Comparison of ENCODE assay signal across 12 mouse cellular contexts in genomic region chr2:90525807-90526206, GRCm38 (mm10). TPM values are rescaled to one million over a fixed set of nuclear protein-coding genes. Genes with fewer than 3 reads are reported as not detected.
DNase-seq lines count a peak whose midpoint lies in the region; ATAC-seq and TF ChIP-seq lines count a peak whose summit lies in the region.
"Had no signal": no experiment of that assay in that cellular context is flagged by ENCODE, and none has a peak within 500 bp of the region (broad histone marks: within the 10 kb centered on the region; RNA-seq: fewer than 3 reads in every experiment).

No protein-coding gene starts in this region.

- no peak for ATAC-seq in forebrain, postnatal 0 days
- ATAC-seq in forebrain, embryonic 16.5 days, result no peak
- ATAC-seq in liver, embryonic 15.5 days (ENCODE audit: insufficient read depth), result 0 out of 2 replicates have a peak, but pooled peaks have one; percentile 49
- ATAC-seq in liver, postnatal 0 days, result no peak
- ATAC-seq in embryonic facial prominence, embryonic 14.5 days (ENCODE audit: low read depth), result no peak
- ATAC-seq in midbrain, postnatal 0 days (ENCODE audit: low FRiP score), result no peak

- H3K4me3 ChIP-seq in forebrain, postnatal 0 days (ENCODE audit: low read depth, low read length), result no peak overlapping the region
- no peak overlapping the region for H3K4me3 ChIP-seq in forebrain, embryonic 16.5 days (replicated peaks; ENCODE audit: low read length)
- H3K4me3 ChIP-seq in liver, embryonic 15.5 days (replicated peaks), result no peak overlapping the region
- no peak overlapping the region for H3K4me3 ChIP-seq in liver, postnatal 0 days (ENCODE audit: low read depth, low read length)
- no peak overlapping the region for H3K4me3 ChIP-seq in embryonic facial prominence, embryonic 14.5 days (ENCODE audit: low read depth, low read length)
- no peak overlapping the region for H3K4me3 ChIP-seq in midbrain, postnatal 0 days (ENCODE audit: low read depth, low read length)
- H3K4me3 ChIP-seq: myocyte had no signal

- H3K4me1 ChIP-seq in forebrain, postnatal 0 days (ENCODE audit: insufficient read depth), result no peaks in the 10 kb centered on the region
- peaks cover 15% of the 10 kb centered on the region for H3K4me1 ChIP-seq in forebrain, embryonic 16.5 days (replicated peaks; ENCODE audit: control insufficient read depth, insufficient read depth, low read length)
- H3K4me1 ChIP-seq in liver, embryonic 15.5 days (replicated peaks), result peaks cover 42% of the 10 kb centered on the region
- peaks cover 35% of the 10 kb centered on the region for H3K4me1 ChIP-seq in liver, postnatal 0 days (ENCODE audit: insufficient read depth)
- peaks cover 14% of the 10 kb centered on the region for H3K4me1 ChIP-seq in embryonic facial prominence, embryonic 14.5 days (ENCODE audit: control insufficient read depth, insufficient read depth, low read length)
- H3K4me1 ChIP-seq in midbrain, postnatal 0 days (ENCODE audit: insufficient read depth, low read length), result peaks cover 4% of the 10 kb centered on the region; the same call in 1 of the 2 replicates

- H3K36me3 ChIP-seq in forebrain, postnatal 0 days (ENCODE audit: insufficient read depth), result no peaks in the 10 kb centered on the region
- H3K36me3 ChIP-seq in forebrain, embryonic 16.5 days (ENCODE audit: control insufficient read depth, insufficient read depth), result no peaks in the 10 kb centered on the region
- H3K36me3 ChIP-seq in liver, embryonic 15.5 days (replicated peaks), result no peaks in the 10 kb centered on the region
- H3K36me3 ChIP-seq in liver, postnatal 0 days (replicated peaks; ENCODE audit: insufficient read depth, low read length), result no peaks in the 10 kb centered on the region
- H3K36me3 ChIP-seq in embryonic facial prominence, embryonic 14.5 days (ENCODE audit: control insufficient read depth, insufficient read depth, low read length), result no peaks in the 10 kb centered on the region
- H3K36me3 ChIP-seq in midbrain, postnatal 0 days (ENCODE audit: insufficient read depth, low read length), result no peaks in the 10 kb centered on the region

- WGBS in forebrain, postnatal 0 days, result 62% methylated on average over 14 of the region's 14 CpGs
- 78% methylated on average over 14 of the region's 14 CpGs for WGBS in forebrain, embryonic 16.5 days
- WGBS in liver, embryonic 15.5 days (ENCODE audit: insufficient replicate concordance), result 58% methylated on average over 14 of the region's 14 CpGs
- WGBS in liver, postnatal 0 days (ENCODE audit: insufficient replicate concordance), result 77% methylated on average over 14 of the region's 14 CpGs
- WGBS in embryonic facial prominence, embryonic 14.5 days, result 82% methylated on average over 14 of the region's 14 CpGs
- WGBS in midbrain, postnatal 0 days, result 79% methylated on average over 14 of the region's 14 CpGs

- no peak for TF ChIP-seq EP300 in liver, postnatal 0 days (IDR thresholded peaks at IDR 0.05; ENCODE audit: low read depth)

- H3K27ac ChIP-seq in forebrain, postnatal 0 days (ENCODE audit: low read depth, low read length), result peak overlapping the region; percentile 58; the same call in 1 of the 2 replicates
- no peak overlapping the region for H3K27ac ChIP-seq in forebrain, embryonic 16.5 days (ENCODE audit: low read length)
- H3K27ac ChIP-seq in liver, embryonic 15.5 days (replicated peaks), result no peak overlapping the region
- no peak overlapping the region for H3K27ac ChIP-seq in liver, postnatal 0 days (ENCODE audit: low read depth)
- peak overlapping the region; percentile 80 for H3K27ac ChIP-seq in embryonic facial prominence, embryonic 14.5 days (replicated peaks; ENCODE audit: low read depth, low read length)
- H3K27ac ChIP-seq in midbrain, postnatal 0 days (ENCODE audit: low read depth, low read length), result peak overlapping the region; percentile 65

- no peak for TF ChIP-seq CTCF in forebrain, postnatal 0 days (IDR thresholded peaks at IDR 0.05; ENCODE audit: low read depth)
- no peak for TF ChIP-seq CTCF in liver, postnatal 0 days (IDR thresholded peaks at IDR 0.05; ENCODE audit: low read depth)
- TF ChIP-seq CTCF in midbrain, postnatal 0 days (IDR thresholded peaks at IDR 0.05), result no peak

- DNase-seq in forebrain, postnatal 0 days, result peak; percentile 22
- DNase-seq in liver, postnatal 0 days, result no peak
- DNase-seq in embryonic facial prominence, embryonic 14.5 days (ENCODE audit: low spot score), result no peak
- DNase-seq in midbrain, postnatal 0 days (ENCODE audit: low spot score), result no peak
- no peak for DNase-seq in T-cell, adult 2 months (ENCODE audit: low spot score)
- no peak for DNase-seq in gastrocnemius, adult 18-20 months (ENCODE audit: low spot score)
- DNase-seq: cerebellum, adult 9-10 months; heart, postnatal 4 days; thymus, adult 18-20 months had no signal

- H3K9me3 ChIP-seq in forebrain, postnatal 0 days (ENCODE audit: low read length), result no peaks in the 10 kb centered on the region
- H3K9me3 ChIP-seq in forebrain, embryonic 16.5 days (ENCODE audit: control insufficient read depth, low read length), result no peaks in the 10 kb centered on the region
- no peaks in the 10 kb centered on the region for H3K9me3 ChIP-seq in liver, embryonic 15.5 days (replicated peaks)
- H3K9me3 ChIP-seq in liver, postnatal 0 days (ENCODE audit: low read length), result no peaks in the 10 kb centered on the region
- H3K9me3 ChIP-seq in embryonic facial prominence, embryonic 14.5 days (ENCODE audit: control insufficient read depth, low read length), result no peaks in the 10 kb centered on the region
- H3K9me3 ChIP-seq in midbrain, postnatal 0 days (ENCODE audit: low read length), result no peaks in the 10 kb centered on the region

- H3K9ac ChIP-seq in forebrain, postnatal 0 days, result no peak overlapping the region
- H3K9ac ChIP-seq in forebrain, embryonic 16.5 days (replicated peaks; ENCODE audit: low read depth, low read length), result no peak overlapping the region
- H3K9ac ChIP-seq in liver, embryonic 15.5 days, result no peak overlapping the region
- H3K9ac ChIP-seq in liver, postnatal 0 days (replicated peaks), result no peak overlapping the region
- H3K9ac ChIP-seq in embryonic facial prominence, embryonic 14.5 days (ENCODE audit: low read depth, low read length), result no peak overlapping the region
- no peak overlapping the region for H3K9ac ChIP-seq in midbrain, postnatal 0 days (replicated peaks; ENCODE audit: low read length, poor library complexity, severe bottlenecking)

- no peak overlapping the region for H3K4me2 ChIP-seq in forebrain, postnatal 0 days (ENCODE audit: low read depth)
- H3K4me2 ChIP-seq in forebrain, embryonic 16.5 days (ENCODE audit: low read length), result no peak overlapping the region
- peak overlapping the region; percentile 25; the same call in 1 of the 2 replicates for H3K4me2 ChIP-seq in liver, embryonic 15.5 days
- no peak overlapping the region for H3K4me2 ChIP-seq in liver, postnatal 0 days (ENCODE audit: low read depth, low read length)
- H3K4me2 ChIP-seq in embryonic facial prominence, embryonic 14.5 days (ENCODE audit: low read depth, low read length), result no peak overlapping the region
- no peak overlapping the region for H3K4me2 ChIP-seq in midbrain, postnatal 0 days (ENCODE audit: low read depth, low read length, poor library complexity, severe bottlenecking)

- no peaks in the 10 kb centered on the region for H3K27me3 ChIP-seq in forebrain, postnatal 0 days (ENCODE audit: insufficient read depth, low read length)
- no peaks in the 10 kb centered on the region for H3K27me3 ChIP-seq in forebrain, embryonic 16.5 days (replicated peaks; ENCODE audit: control insufficient read depth, insufficient read depth, low read length)
- no peaks in the 10 kb centered on the region for H3K27me3 ChIP-seq in liver, embryonic 15.5 days
- H3K27me3 ChIP-seq in liver, postnatal 0 days (ENCODE audit: insufficient read depth, low read length), result no peaks in the 10 kb centered on the region
- no peaks in the 10 kb centered on the region for H3K27me3 ChIP-seq in embryonic facial prominence, embryonic 14.5 days (replicated peaks; ENCODE audit: control insufficient read depth, insufficient read depth, low read length)
- H3K27me3 ChIP-seq in midbrain, postnatal 0 days (ENCODE audit: insufficient read depth, low read length), result no peaks in the 10 kb centered on the region

RNA-seq across cellular contexts. Expression of gene Ptprj, which starts 54.6 kb away (rescaled TPM):
- 29.9 and 34.0 TPM in 2 replicates for total RNA-seq in forebrain, postnatal 0 days (2014; rRNA removed)
- 2.5 and 3.9 TPM in 2 replicates for polyA plus RNA-seq in forebrain, postnatal 0 days (2015; fragmentation: Nextera tagmentation; extraction: Ambion mirVana)
- polyA plus RNA-seq in forebrain, embryonic 16.5 days (2015; fragmentation: Nextera tagmentation; extraction: Ambion mirVana), result 3.9 and 4.6 TPM in 2 replicates
- 2.0 and 2.7 TPM in 2 replicates for polyA plus RNA-seq in liver, embryonic 15.5 days (2015; fragmentation: Nextera tagmentation; extraction: Ambion mirVana)
- polyA plus RNA-seq in liver, postnatal 0 days (2015; fragmentation: Nextera tagmentation; extraction: Ambion mirVana), result 2.7 and 2.8 TPM in 2 replicates
- polyA plus RNA-seq in embryonic facial prominence, embryonic 14.5 days (2014; fragmentation: Nextera tagmentation; extraction: Ambion mirVana), result 4.1 and 4.4 TPM in 2 replicates
- 36.6 and 39.7 TPM in 2 replicates for total RNA-seq in midbrain, postnatal 0 days (2014; rRNA removed)
- 3.7 and 4.3 TPM in 2 replicates for polyA plus RNA-seq in midbrain, postnatal 0 days (2015; fragmentation: Nextera tagmentation; extraction: Ambion mirVana)
- 1 to 10 TPM; 2.8 to 3.2 TPM for total RNA-seq in gastrocnemius, adult 18-20 months (2021)

Comparison
In these comparisons a context has a peak if more than half of its experiments do, and no peak if none do; other contexts are left out.
1. H3K27ac ChIP-seq: peak in forebrain, postnatal 0 days (single experiment), embryonic facial prominence, embryonic 14.5 days (single experiment) and midbrain, postnatal 0 days (single experiment); none in forebrain, embryonic 16.5 days (single experiment), liver, embryonic 15.5 days (single experiment) and liver, postnatal 0 days (single experiment).